Mouse (Mus musculus): ENCODE results near the gene Tulp3.
"Not testable (repeated sequence)": the region's sequence is repeated elsewhere in the genome, so short reads cannot be mapped to it uniquely, and the experiment has no call there.

The Tulp3 gene

DNA sequence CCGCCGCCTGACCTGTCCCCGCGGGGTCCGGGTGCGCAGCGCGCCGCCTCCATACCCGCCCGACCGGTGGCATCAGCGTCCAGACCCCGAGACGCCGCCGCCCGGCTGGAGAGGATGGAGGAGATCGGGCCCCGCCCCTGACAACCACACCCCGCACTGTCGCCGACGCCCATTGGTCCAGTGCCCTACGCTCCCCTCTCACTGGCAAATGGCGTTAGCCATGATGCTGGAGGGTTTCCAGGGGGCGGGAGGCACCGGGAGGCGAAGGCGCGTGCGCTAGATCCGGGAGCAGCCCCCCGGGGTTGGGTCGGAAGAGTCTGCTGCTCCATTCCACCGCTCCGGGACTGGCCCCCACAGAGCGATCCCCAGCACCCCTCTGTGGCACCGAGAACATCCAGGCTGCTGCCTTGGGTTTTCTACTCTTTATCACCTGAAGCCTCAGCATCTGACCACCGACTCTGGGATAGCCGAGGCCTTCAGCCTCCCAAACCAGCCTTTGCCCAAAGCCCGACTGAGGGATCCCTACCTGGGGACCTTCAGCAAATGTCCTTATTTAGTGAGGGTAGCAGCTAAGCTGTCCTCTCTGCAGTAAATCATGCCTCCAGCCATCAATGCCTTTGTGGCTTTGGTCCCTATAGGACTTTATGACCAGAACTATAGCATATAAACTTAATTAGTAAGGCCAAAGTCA, at the start of gene Tulp3:
Tulp3 (minus strand) TSS at position 126 of the 691 bp plus-strand sequence.
- DNase-seq (ENCODE audit: extremely low read depth, insufficient read length, low spot score), result peak; percentile 96

DNA sequence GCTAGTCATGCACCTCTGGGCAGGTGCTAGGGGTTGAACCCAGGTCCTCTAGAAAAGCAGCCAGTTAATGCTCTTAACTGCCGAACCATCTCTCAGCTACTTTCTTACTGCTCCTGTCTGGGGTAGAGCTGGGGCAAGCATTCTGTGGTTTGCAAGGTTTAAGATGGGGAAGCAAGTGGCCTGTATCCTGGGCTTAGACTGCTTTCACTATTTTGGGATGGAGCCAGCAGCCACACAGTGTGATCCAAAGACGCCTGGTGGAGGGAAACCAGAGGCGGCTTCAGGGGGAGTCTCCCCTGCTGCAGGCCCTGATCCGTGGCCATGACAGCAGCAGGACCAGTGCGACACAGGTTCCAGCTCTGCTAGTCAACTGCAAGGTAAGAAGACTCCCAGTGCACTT, 49.1 kb upstream of the Tulp3 start:
- no peak for DNase-seq (ENCODE audit: extremely low read depth, insufficient read length, low spot score)

DNA sequence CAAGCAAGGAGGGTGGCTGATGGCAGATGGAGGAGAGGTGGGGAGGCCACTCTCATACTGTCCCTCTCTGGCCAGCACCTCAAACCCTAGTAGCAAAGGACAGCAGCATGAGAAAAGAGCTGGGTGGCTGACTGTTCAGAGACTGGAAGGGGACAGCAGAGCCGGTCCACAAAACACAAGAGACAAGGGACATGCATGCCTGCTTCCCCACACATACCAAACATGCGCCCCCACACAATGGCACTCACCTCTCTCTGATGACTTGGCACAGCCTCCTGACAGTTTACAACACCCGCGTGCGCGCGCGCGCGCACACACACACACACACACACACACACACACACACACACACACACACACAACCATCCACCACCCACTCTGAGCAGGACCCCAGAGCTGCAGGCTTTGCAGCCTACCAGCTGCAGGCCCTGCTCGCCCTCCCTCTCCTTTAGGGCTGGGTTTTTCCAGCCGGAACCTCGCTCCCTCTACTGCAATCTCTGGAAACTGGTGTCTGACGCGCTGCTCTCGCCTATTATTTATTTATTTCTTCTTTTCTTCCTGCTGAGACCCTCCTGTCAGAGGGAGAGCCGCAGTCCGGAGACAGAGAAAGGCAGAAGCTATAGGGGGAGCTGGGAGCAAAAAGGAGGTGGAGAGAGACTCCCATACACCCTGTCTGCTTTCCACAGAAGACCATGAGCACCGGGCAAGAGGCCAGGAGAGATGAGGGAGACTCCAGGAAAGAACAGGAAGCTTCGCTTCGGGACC, 44.0 kb upstream of the Tulp3 start:
- DNase-seq (ENCODE audit: extremely low read depth, insufficient read length, low spot score), result no peak

DNA sequence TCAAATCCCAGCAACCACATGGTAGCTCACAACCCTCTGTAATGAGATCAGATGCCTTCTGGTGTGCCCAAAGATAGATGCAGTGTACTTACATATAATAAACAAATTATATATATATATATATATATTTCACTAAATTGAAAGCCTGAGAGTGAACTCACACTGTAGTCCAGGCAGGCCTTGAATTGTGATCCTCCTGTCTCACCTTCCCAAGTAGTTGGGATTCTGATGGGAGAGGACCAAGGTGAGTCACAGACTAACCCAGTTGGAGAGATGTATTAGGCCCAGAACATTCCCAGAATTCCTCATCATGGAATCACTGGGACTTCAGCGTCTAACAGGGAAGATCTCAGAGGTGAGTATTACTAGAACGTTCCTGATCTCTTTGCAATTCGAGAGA, 43.3 kb upstream of the Tulp3 start, which contains the start of gene Nrip2:
Nrip2 (plus strand) TSS at position 301 of the 400 bp plus-strand sequence.
- DNase-seq (ENCODE audit: extremely low read depth, insufficient read length, low spot score), result no peak

DNA sequence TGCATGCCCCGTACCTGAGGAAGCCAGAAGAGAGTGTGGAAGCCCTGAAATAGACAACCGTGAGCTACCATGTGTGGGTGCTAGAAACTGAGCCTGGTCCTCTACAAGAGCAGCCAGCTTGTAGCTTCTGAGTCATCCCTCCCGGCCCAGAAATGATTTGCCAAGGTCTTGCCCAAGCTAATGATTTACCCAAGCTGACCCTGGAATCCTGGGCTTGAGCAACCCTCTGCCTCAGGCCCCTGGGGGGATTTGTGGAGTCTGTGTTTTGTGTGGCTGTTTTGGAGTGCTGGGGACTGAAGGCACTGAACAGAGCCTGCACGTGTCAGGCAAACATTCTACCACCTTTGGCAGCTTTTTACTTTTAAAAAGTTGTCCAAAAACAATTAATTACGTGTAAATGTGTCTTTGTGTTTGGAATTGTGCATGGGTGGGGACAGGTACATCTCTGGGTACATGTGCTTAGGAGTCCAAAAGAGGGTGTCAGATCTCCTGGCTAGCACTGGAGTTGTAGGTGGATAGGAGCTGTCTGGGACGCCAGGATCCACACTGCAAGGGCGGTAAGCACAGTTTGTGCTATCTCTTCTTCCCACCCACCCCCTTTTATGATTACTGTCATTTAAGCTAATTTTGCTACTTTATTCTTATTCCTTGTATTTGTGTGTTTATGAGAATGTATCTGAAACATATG, 42.1 kb upstream of the Tulp3 start:
- DNase-seq (ENCODE audit: extremely low read depth, insufficient read length, low spot score), result no peak

DNA sequence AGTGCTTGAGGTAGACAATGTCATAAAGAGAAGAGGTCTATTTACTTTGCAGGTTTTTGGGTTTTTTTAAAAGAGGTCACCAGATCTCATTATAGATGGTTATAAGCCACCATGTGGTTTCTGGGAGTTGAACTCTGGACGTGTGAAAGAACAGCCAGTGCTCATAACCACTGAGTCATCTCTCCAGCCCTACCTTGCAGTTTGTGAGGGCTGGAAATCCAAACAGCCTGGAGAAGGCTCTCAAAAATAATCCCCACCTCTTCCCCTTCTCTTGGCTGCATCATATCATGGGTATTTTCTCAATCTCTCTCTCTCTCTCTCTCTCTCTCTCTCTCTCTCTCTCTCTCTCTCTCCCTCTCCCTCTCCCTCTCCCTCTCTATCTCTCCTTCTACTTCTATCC, 35.0 kb upstream of the Tulp3 start:
- DNase-seq (ENCODE audit: extremely low read depth, insufficient read length, low spot score), result no peak

DNA sequence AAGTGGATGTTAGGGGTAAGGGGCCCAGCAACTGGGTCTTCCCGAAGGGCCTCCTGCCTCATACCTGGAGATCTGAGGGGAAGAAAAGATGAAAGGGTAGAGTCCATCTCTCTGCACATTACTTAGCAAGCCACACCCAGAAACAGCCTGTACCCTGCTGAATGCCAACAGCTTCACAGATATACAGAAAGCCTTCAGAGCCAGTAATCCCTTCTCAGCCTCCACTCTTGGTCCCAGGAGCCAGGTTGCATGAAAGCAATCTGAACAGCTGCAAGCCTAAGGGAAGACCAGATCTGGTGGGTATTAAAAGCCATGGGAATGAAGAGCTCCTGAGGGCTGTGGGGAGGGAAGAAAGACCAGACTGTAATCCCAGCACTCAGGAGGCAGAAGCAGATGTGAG, 33.5 kb upstream of the Tulp3 start:
- no peak for DNase-seq (ENCODE audit: extremely low read depth, insufficient read length, low spot score)

DNA sequence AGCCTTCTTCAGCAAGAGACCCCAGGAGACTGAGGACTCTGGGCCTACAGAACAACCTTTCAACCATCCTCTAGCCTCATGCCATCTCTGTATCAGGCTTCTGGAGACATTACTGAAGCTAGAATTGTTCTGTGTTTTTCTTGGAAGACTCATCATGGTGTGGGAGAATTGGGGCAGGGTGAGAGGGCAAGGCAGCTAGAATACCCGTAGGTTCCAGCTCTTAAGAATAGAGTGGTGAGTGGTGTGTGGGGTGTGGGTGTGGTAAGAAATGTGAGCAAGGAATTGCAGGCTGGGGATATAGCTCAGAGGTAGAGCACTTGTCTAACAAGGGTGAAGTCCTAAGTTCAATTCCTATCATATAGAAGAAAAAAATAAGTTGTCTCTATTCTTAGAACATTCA, 29.4 kb upstream of the Tulp3 start:
- no peak for DNase-seq (ENCODE audit: extremely low read depth, insufficient read length, low spot score)

DNA sequence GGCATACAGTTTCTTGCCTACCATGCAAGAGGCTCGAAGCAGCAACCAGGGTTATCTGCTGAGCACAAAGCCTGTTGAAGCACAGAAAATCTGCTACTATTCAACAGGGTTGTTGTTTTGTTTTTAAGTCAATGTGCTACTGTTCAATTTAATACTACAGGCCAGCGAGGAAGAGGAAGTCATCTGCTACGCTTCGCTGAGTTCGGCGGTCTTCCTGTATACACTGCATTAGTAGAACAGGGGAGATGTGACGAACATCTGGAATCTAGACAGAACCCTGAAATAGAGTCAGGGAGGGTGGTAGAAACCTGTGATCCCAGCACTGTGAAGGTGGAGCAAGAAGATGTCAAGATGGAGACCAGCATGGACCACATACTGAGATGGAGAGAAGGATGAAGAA, 28.1 kb upstream of the Tulp3 start:
- DNase-seq (ENCODE audit: extremely low read depth, insufficient read length, low spot score), result no peak

DNA sequence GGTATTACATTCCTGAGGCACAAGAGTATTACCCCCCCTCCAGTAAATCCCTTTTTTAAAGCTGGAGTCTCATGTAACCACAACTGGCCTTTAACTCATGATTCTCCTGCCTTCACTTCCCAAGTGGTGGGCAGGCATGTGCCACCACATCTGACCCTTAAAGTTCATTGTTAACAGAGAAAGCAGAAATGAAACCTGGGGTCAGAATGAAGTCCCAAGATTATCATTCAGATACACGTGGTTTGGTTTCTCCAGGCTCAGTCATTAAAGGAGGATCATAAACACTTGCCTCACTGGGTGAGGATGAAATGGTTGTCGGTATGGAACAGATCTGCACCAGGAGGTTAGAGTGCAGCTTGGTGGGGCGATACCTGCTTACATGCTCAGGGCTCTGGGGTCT, 25.6 kb upstream of the Tulp3 start:
- DNase-seq (ENCODE audit: extremely low read depth, insufficient read length, low spot score), result no peak

DNA sequence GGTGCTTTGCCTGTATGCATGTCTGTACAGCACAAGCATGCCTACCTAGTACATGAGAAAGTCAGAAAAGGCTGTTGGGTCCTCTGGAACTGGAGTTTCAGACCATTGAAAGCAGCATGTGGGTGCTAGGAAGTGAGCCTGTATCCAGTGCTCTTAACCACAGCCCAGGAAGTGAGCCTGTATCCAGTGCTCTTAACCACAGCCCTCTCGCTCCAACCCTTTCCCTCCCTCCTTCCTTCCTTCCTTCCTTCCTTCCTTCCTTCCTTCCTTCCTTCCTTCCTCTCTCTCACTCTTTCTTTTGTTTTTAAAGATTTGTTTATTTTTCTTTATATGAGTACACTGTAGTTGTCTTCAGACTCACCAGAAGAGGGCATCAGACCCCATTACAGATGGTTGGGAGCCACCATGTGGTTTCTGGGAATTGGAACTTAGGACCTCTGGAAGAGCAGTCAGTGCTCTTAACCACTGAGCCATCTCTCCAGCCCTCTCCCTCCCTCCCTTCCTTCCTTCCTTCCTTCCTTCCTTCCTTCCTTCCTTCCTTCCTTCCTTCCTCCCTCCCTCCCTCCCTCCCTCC, 25.0 kb upstream of the Tulp3 start:
- not testable (repeated sequence) for DNase-seq (ENCODE audit: extremely low read depth, insufficient read length, low spot score)

DNA sequence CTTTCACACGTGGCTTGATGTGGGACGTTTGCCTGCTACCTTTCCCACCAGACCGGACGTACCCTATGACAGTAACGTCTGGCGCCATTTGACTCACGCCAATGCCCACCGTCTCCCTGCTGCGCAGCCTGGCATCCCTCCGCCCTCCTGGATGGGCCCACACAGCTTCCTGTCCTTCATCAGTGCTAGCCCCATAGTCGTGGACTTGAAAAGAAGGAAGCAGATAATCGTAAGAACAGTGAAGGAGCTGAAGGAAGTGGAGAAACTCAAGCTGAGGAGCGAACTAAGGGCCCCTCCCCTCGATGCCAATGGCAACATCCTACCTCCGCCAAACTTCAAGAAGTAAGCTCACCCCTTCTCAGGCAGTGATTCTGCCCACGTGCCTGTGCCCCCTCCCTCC, 24.0 kb upstream of the Tulp3 start:
- no peak for DNase-seq (ENCODE audit: extremely low read depth, insufficient read length, low spot score)

DNA sequence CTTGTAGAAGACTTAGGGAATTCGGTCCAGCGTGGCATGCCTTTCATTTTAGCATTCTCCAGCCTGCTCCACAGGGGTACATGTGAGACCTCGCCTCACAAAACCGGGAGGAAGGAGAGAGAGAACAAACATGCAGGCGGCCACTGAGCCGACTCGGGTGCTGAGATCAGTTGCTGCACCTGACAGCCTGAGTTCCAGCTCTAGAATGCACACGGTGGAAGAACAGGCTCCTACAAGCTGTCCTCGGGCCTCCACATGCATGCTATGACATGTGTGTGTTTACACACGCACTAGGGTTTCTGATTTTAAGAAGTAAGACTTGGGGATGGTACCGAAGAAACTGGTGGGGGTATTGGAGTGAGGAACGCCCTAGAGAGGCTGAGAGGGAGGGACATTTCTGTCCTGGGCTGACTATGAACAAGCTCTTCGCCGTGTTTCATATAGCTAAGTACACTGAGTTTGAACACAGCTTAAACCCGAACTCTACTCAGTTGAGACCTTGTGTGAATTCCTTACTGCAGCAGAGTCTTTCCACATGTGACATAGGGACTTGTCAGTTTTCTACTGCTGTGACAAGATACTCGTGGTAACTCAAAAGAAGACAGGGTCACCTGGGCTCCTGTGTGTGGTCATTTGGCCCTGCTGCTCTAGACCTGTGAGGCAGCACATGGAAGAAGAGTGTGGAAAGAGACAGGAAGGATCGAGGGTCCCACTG, 20.9 kb upstream of the Tulp3 start:
- no peak for DNase-seq (ENCODE audit: extremely low read depth, insufficient read length, low spot score)

DNA sequence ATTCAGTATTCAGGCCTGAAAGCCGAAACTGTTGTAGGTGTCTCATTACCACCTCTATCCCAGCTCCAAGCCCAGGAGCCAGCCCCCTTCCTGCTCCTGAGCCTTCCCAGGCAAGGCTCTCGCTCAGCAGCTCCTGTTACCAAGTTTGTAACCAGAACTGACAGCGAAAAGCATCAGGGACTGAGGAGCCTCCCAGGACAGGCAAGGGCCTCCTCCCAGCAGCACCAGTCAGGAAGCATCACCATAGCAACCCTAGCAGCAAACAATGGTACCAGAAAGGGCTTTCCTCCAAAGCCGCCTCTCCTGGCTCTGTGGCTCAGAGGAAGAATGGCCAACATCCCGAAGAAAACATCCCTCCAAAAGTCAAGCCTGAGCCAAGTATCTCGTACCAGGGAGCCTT, 19.5 kb upstream of the Tulp3 start, which contains the start of the genes Tex52 and Gm44596:
Tex52 (plus strand) TSS at position 265 of the 400 bp plus-strand sequence.
Gm44596 (plus strand) TSS at position 312 of the 400 bp plus-strand sequence.
- no peak for DNase-seq (ENCODE audit: extremely low read depth, insufficient read length, low spot score)

DNA sequence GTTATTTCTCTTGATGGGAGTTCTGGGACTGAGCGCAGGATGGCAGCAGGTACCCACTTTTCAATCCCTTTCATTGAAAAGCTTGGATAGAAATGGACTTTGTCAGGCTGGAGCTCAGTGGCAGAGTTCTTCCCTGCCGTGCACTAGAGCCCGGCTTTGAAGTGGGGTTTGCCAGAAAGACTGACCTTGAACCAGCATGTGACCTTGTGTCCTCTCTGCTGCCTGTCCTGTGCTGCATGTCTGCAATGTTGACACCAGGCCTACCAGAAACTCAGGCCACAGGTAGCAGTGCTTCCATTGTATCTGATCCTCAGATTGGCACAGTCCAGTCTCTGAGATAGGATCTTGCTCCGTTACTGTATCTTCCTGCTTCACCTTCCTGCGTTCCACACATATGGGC, 14.4 kb upstream of the Tulp3 start:
- DNase-seq (ENCODE audit: extremely low read depth, insufficient read length, low spot score), result no peak

DNA sequence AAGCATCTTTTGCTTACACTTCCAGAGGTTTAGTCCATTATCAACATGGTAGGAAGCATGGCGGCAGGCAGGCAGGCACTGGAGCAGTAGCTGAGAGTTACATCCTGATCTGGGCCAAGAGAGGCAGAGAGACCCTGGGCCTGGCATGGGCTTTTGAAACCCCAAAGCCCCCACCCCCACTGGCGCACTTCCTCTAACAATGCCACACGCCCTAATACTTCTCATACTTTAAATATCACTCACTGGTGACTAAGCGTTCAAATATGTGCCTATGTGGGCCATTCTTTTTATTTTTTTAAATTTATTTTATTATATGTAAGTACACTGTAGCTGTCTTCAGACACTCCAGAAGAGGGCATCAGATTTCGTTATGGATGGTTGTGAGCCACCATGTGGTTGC, 10.8 kb upstream of the Tulp3 start:
- DNase-seq (ENCODE audit: extremely low read depth, insufficient read length, low spot score), result peak; percentile 54

DNA sequence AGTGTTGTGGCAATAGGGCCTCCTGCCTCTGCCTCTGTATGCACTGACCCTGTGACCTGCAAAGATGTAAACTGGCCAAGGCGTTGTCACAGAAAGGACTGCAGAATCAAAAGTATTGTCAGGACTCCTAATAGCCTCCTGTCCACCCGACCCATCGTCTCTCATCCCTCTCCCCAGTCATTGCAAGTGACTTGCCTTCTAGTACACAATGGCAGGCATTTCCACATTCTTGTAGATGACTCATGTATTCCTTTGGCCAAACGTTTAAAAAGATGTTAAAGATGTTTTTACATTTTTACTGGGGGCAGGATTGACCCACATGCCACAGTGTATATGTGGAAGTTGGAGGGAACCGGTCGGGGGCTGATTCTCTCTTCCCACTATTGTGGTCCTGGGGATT, 9.1 kb upstream of the Tulp3 start:
- peak; percentile 65 for DNase-seq (ENCODE audit: extremely low read depth, insufficient read length, low spot score)

DNA sequence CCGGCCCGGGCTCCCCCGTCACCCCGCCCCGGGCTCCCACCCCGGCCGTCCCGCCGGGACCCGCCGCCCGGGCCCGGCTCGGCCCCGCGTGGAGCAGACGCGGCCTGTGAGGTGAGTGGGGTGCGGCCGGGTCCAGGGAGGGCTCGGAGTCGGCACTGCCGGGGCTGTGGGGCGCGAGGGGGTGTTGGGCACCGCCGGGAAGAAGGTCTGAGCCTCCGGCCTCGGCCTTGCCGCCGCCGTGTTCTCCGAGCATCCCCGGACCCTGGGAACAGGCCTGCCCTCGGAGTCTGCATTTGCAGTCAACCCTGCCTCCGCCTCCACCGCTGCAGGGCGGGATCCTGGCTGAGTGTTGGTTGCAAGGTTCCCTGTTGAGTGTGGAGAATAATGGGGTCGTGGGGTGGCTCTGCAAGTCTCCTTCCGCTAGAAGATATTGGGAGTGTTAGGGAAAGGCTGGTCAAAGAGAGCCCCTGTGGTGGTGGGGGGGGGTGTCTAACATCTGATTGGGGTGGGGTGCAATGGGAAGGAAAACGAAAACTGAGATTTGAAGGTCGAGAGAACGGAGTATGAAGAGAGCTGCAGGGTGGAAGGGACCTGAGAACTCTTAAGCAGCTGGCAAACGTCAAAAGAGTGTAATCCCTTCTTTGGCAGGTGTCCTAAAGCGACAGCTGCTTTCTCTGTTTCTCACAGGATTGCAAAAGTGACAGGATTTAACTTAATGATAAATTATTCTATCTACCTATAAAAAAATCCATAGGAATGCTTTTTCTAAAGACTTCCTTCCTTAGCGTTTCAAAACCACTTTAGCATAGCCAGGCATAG, 7.6 kb upstream of the Tulp3 start:
- DNase-seq (ENCODE audit: extremely low read depth, insufficient read length, low spot score), result peak; percentile 75

DNA sequence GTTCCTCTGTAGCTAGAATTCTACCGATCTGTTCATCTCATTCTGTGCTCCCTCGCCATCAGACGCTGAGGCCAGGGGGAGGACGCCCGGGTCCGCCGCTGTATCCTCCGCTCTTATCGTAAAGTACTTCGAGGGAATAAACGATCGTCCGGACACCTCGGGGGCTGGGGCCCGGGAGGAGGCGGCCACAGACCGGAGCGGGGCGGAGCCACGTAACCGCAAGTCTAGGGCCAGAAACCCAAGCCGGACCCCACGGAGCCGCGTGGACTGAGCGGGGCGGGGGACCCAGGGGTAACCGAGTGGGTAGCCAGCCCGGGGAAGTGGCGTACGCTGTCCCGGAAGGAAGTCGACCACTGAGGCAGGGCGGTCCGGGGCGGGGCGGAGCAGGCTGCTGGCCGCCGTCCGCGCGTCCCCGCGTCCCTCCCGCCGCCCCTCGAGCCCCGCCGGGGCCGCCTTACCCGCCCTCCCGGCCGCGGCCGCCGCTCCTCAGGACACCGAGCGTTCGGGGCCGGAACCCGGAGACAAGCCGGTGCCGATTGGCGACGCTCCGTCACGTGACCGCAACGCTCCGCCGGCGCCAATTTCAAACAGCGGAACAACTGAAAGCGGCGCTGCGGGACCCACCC, 6.8 kb upstream of the Tulp3 start, which contains the start of the genes Rhno1 and Foxm1:
Rhno1 (minus strand) TSS at position 531 of the 626 bp plus-strand sequence.
Foxm1 (plus strand) TSS at position 587 of the 626 bp plus-strand sequence.
- peak; percentile 90 for DNase-seq (ENCODE audit: extremely low read depth, insufficient read length, low spot score)
